Mouse (Mus musculus): ENCODE data around the gene Xpo6.

- TF ChIP-seq CTCF (IDR thresholded peaks at IDR 0.05; ENCODE audit: borderline replicate concordance, extremely low read depth, insufficient read depth, insufficient read length) (no peak), POLR2A (IDR thresholded peaks at IDR 0.05; ENCODE audit: borderline replicate concordance, extremely low read depth, insufficient read depth, insufficient read length, poor library complexity, severe bottlenecking) (no peak)
Observed at GRCm38 (mm10) chr7:126200997-126201345, 670 bp upstream of the Xpo6 start.
